Mouse (Mus musculus): Measurements from ENCODE around the gene Olfm2. TPM values are rescaled to one million over a fixed set of nuclear protein-coding genes. Genes with fewer than 3 reads are reported as not detected.
"Not testable (repeated sequence)": the region's sequence is repeated elsewhere in the genome, so short reads cannot be mapped to it uniquely, and the experiment has no call there.

Olfm2 gene
- polyA plus RNA-seq, 1 experiment from 2014 or later: 127 TPM

DNA sequence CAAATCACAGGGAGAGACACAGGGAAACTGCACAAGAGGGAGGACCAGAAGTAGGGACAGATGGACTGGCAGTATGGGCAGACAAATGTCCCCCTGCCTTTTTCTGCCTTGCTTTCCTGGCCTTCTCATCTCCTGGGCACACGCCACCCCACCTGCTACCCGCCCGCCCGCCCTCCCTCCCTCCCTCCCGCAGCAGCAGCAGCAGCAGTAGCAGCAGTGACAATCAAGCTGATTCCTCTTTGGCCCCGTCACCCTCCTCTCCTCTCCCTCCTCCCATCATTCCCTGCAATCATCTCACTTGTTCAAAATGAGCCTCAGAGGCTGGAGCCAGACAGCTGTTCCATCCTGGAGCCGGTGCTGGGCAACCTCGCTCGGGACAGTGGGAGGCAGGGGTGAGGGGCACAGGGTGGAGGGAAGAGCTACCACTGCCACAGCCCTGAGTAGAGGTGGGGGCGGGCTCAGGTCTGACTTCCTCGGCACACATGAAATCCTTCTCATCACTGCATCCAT lies 32.6 kb downstream of the Olfm2 start:
- peak; percentile 80 for ATAC-seq (ENCODE audit: low read depth)
- H3K27ac ChIP-seq (replicated peaks): peak overlapping the region; percentile 88
- peak overlapping the region; percentile 28; the same call in 1 of the 2 replicates for H3K9ac ChIP-seq
- WGBS: 21% methylated on average over 8 of the region's 11 CpGs
- no peaks in the 10 kb centered on the region for H3K27me3 ChIP-seq
- peak overlapping the region; percentile 24; the same call in 1 of the 2 replicates for H3K4me2 ChIP-seq
- 0 out of 2 replicates have a peak, but pooled peaks cover 7% of the 10 kb centered on the region for H3K36me3 ChIP-seq
- no peak overlapping the region for H3K4me3 ChIP-seq
- no peaks in the 10 kb centered on the region for H3K9me3 ChIP-seq
- peaks cover 21% of the 10 kb centered on the region for H3K4me1 ChIP-seq (replicated peaks)

DNA sequence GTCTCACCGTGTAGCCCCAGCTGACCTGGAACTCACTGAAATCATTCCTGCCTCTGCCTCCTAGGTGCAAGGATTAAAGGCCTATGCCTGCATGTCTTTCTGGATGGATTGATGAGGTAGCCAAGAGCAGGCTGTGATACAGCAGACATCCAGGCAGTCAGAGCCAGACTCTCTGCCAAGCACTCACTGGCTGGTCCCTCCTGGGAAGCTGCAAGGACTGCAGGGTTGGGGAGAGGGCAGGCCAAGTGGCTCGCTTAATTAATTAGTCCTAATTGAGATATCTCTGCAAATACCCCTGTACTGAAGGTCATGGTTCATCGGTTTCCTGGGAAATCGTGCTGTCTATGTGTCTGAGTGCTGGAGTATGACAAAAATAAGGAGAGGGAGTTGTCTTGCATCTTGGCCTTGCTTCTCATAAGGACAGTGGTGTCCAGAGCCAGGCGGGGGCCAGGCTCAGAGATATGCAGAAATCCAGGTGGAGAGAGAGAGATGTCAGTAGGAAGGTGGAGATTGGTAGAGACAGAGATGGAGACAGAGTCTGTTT lies 33.1 kb downstream of the Olfm2 start:
- Histone ChIP-seq H3K4me1 (replicated peaks) (peaks cover 21% of the 10 kb centered on the region), H3K36me3 (0 out of 2 replicates have a peak, but pooled peaks cover 7% of the 10 kb centered on the region), H3K27me3 (no peaks in the 10 kb centered on the region), H3K9me3 (no peaks in the 10 kb centered on the region), H3K4me2 (0 out of 2 replicates have a peak overlapping the region, but pooled peaks have one; percentile 24), H3K9ac (peak overlapping the region; percentile 28; the same call in 1 of the 2 replicates), H3K27ac (replicated peaks) (peak overlapping the region; percentile 88), H3K4me3 (no peak overlapping the region)
- 54% methylated on average over 5 of the region's 5 CpGs for WGBS
- ATAC-seq (ENCODE audit: low read depth): peak; percentile 57

DNA sequence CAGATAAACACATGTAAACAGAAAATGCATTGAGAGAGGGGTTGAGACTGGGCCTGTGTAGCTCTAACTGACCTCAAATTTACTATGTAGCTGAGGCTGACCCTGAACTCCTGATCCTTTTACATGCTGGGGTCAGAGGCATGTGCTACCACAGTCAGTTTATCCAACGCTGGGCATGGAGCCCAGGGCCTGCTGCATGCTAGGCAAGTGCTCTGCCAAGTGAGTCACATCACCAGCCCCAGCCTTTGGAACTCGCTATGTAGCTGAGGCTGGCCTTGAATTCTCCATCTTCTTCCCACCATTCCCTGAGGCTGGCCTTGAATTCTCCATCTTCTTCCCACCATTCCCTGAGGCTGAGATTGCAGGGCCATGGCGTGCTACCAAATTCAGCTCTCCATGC lies 35.7 kb downstream of the Olfm2 start:
- no peak for ATAC-seq (ENCODE audit: low read depth)
- Histone ChIP-seq H3K9me3 (no peaks in the 10 kb centered on the region), H3K4me1 (replicated peaks) (peaks cover 21% of the 10 kb centered on the region), H3K27ac (replicated peaks) (no peak overlapping the region), H3K9ac (no peak overlapping the region), H3K36me3 (0 out of 2 replicates have a peak, but pooled peaks cover 7% of the 10 kb centered on the region), H3K4me3 (no peak overlapping the region), H3K27me3 (no peaks in the 10 kb centered on the region), H3K4me2 (no peak overlapping the region)
- WGBS: 84% methylated on average over 3 of the region's 3 CpGs

DNA sequence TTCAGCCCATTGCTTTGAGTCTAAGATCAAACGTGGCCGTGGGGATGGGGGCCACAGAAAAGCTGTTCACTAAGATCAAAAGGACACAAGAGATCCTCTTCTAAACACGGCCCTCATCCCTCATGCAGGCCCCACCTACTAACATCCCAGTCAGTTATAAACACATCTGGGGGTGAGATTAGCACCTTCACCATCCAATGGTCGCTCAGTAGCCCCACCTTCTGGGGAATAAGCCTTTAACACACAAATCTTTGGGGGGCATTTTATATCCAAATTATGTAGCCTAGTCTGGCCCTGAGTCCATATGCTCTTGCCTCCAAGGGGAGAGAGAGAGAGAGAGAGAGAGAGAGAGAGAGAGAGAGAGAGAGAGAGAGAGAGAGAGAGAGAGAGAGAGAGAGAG lies 40.2 kb downstream of the Olfm2 start:
- no peak overlapping the region for H3K9ac ChIP-seq
- H3K4me2 ChIP-seq: no peak overlapping the region
- H3K9me3 ChIP-seq: no peaks in the 10 kb centered on the region
- 0 out of 2 replicates have a peak, but pooled peaks cover 3% of the 10 kb centered on the region for H3K36me3 ChIP-seq
- H3K4me3 ChIP-seq: no peak overlapping the region
- peaks cover 15% of the 10 kb centered on the region for H3K4me1 ChIP-seq (replicated peaks)
- H3K27ac ChIP-seq (replicated peaks): no peak overlapping the region
- no peaks in the 10 kb centered on the region for H3K27me3 ChIP-seq
- no peak for ATAC-seq (ENCODE audit: low read depth)
- WGBS: 41% methylated on average over 4 of the region's 4 CpGs

DNA sequence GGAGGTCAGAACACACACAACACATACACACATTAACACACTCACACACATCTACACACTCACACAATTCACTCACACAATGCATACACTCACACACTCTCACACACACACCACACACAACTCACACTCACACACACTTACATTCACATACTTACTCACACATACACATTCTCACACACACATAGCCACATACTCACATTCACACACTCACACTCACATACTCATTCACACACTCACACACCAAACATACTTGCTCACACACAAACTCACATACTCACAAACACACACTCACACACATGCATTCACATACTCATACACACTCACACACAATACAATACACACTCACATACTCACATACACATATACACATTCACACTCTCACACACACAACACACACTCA lies 40.7 kb downstream of the Olfm2 start:
- Histone ChIP-seq H3K9ac (no peak overlapping the region), H3K27ac (replicated peaks) (no peak overlapping the region), H3K9me3 (no peaks in the 10 kb centered on the region), H3K4me2 (no peak overlapping the region), H3K4me1 (replicated peaks) (peaks cover 15% of the 10 kb centered on the region), H3K27me3 (no peaks in the 10 kb centered on the region), H3K36me3 (0 out of 2 replicates have a peak, but pooled peaks cover 3% of the 10 kb centered on the region), H3K4me3 (no peak overlapping the region)
- no peak for ATAC-seq (ENCODE audit: low read depth)

DNA sequence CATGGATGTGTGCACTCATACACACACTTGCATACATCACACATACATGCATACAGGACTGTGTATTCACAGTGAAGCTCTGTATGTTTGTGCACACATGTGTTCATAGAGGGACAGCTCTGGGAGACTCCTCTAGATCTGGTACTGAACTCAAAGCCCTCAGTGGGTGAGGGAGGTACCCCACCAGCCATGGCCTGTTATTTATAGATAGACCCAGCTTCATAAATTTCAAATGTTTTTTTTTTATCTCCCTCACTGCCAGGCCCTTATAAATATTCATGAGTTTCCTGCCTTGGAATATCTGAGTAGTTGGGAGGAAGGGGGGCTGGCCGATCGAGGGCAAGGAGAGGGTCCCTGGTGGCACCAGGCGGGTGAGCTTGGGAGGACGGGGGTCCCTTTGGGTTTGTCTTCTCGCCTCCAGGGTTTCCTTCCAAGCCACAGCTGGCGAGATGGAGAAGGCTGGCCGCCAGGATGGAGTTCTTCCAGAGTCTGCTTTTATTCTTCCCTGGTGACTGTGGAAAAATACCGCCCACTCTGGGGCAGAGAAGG lies 42.2 kb downstream of the Olfm2 start:
- H3K4me2 ChIP-seq: no peak overlapping the region
- H3K27me3 ChIP-seq: no peaks in the 10 kb centered on the region
- H3K4me1 ChIP-seq (replicated peaks): peaks cover 15% of the 10 kb centered on the region
- H3K9ac ChIP-seq: 0 out of 2 replicates have a peak overlapping the region, but pooled peaks have one; percentile 5
- peak overlapping the region; percentile 80 for H3K27ac ChIP-seq (replicated peaks)
- no peak overlapping the region for H3K4me3 ChIP-seq
- ATAC-seq (ENCODE audit: low read depth): peak; percentile 61
- no peaks in the 10 kb centered on the region for H3K36me3 ChIP-seq
- no peaks in the 10 kb centered on the region for H3K9me3 ChIP-seq
- WGBS: 18% methylated on average over 8 of the region's 8 CpGs

DNA sequence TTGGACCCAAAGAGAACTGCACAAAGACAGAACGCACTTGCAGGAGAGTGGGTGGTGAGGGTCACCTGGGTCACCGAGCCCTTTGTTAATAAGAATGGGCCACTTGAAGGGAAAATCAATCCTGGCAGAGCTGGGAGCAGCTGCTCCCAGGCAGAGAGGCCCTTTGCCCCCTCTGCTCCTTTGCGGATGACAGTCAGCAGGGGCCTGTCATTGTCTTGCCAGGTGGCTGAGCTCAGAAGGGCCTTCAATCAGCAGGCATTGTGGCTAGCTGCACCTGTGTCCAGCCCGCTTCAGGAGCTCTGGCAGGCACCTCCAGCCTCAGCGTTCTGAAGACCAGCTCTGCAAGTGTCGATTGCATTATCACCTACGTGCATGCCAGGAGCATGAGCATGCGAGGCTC lies 48.7 kb downstream of the Olfm2 start:
- no peak overlapping the region for H3K9ac ChIP-seq
- peaks cover 53% of the 10 kb centered on the region for H3K4me1 ChIP-seq (replicated peaks)
- H3K27ac ChIP-seq (replicated peaks): peak overlapping the region; percentile 43
- 8% methylated on average over 8 of the region's 8 CpGs for WGBS
- H3K27me3 ChIP-seq: no peaks in the 10 kb centered on the region
- no peak overlapping the region for H3K4me3 ChIP-seq
- H3K4me2 ChIP-seq: no peak overlapping the region
- H3K36me3 ChIP-seq: no peaks in the 10 kb centered on the region
- H3K9me3 ChIP-seq: no peaks in the 10 kb centered on the region
- peak; percentile 43 for ATAC-seq (ENCODE audit: low read depth)

DNA sequence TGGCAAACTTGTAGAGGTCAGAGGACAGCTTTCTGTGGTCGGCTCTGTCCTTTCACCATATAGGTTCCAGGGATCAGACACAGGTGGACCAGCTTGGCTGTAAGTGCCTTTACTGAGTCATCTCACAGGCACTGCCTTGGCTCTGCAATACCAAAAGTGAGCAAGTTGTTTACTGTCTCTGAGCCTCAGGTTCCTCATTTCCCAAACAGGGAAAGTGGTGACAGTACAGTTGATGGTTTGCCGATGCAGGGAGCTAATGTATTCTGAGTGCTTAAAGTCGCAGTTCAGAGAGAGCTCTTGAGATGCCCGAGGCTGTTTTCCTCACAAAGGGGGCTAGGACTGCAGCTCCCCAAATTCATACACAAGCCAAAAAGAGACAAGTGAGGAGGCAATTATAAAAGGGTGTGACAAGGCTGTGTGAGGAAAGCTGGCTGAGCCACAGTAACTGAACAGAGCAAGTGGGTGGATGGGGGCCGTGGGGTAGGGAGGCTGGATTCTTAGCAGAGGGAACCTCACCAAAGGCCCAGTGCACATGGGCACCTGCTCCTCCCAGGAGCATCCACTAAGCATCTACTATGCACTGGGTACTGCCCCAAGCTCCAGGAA lies 49.9 kb downstream of the Olfm2 start:
- no peaks in the 10 kb centered on the region for H3K9me3 ChIP-seq
- H3K27me3 ChIP-seq: no peaks in the 10 kb centered on the region
- H3K4me1 ChIP-seq (replicated peaks): peaks cover 54% of the 10 kb centered on the region
- peak overlapping the region; percentile 5; the same call in 1 of the 2 replicates for H3K27ac ChIP-seq (replicated peaks)
- WGBS: 52% methylated on average over 5 of the region's 5 CpGs
- no peak overlapping the region for H3K9ac ChIP-seq
- H3K36me3 ChIP-seq: no peaks in the 10 kb centered on the region
- no peak overlapping the region for H3K4me2 ChIP-seq
- H3K4me3 ChIP-seq: no peak overlapping the region
- no peak for ATAC-seq (ENCODE audit: low read depth)

DNA sequence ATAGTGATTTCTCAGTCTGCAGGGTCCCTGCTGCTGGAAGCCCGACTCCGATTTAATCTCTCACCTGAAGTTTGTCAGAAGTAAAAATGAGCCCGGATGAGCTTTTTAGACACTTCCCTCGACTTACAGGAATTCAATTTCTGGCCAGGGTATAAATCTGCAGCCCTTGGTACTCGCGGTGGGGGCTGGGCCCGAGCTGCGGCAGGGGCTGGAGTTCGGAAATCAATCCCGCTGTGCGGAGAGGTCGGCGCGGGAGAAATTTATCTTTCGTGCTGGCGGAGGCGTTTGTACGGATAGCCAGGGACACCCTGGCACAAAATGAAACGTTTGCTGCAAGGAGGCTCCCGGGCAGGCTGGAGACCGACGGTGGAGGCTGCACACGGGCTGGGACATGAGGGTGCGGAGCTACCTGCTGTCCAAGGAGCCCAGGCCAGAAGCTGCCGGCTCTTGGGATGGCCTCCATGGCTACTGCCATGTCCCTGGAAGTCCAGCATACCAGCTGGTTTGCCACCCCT lies 51.4 kb downstream of the Olfm2 start:
- 0 out of 2 replicates have a peak, but pooled peaks have one; percentile 19 for ATAC-seq (ENCODE audit: low read depth)
- Histone ChIP-seq H3K9ac (peak overlapping the region; percentile 67), H3K4me1 (replicated peaks) (peaks cover 62% of the 10 kb centered on the region), H3K4me3 (peak overlapping the region; percentile 22), H3K4me2 (peak overlapping the region; percentile 54), H3K27me3 (no peaks in the 10 kb centered on the region), H3K36me3 (no peaks in the 10 kb centered on the region), H3K9me3 (no peaks in the 10 kb centered on the region), H3K27ac (replicated peaks) (peak overlapping the region; percentile 75)
- 3% methylated on average over 25 of the region's 25 CpGs for WGBS

DNA sequence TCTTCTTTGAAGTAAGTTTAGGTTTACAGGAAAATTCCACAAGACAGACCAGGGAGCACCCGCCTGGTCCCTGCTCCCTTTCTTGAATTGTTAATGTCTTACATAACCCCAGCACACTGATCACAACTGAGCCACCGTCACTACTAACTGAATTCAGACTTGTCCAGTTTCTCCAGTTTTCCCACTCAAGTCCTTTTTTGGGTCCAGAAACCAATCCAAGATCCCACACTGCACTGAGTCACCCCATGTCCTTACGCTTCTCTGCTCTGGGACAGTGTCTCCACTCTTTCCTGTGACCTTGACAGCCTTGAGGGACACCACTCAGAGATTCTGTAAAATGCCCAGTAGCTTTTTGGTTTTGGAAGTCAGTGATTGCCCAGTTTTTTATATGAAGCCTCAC lies 53.3 kb downstream of the Olfm2 start:
- 87% methylated on average over 3 of the region's 3 CpGs for WGBS
- Histone ChIP-seq H3K4me3 (no peak overlapping the region), H3K27me3 (no peaks in the 10 kb centered on the region), H3K36me3 (no peaks in the 10 kb centered on the region), H3K9me3 (no peaks in the 10 kb centered on the region), H3K4me1 (replicated peaks) (peaks cover 62% of the 10 kb centered on the region), H3K4me2 (no peak overlapping the region), H3K27ac (replicated peaks) (0 out of 2 replicates have a peak overlapping the region, but pooled peaks have one; percentile 18), H3K9ac (no peak overlapping the region)
- ATAC-seq (ENCODE audit: low read depth): no peak

DNA sequence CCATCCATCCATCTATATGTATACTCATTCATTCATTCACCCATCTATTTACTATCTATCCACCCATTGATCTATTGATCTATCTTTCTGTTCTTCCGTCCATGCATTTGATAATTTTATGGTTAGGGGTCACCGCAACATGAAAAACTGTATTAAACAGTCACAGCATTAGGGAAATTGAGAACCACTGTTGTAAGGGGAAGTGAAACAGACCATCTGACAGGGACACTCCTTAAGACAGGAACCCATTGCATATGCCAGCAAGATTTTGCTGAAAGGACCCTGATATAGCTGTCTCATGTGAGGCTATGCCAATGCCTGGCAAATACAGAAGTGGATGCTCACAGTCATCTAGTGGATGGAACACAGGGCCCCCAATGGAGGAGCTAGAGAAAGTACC lies 55.7 kb downstream of the Olfm2 start:
- not testable (repeated sequence) for H3K36me3 ChIP-seq; H3K9me3 ChIP-seq; H3K4me2 ChIP-seq; H3K9ac ChIP-seq; ATAC-seq (ENCODE audit: low read depth); H3K27me3 ChIP-seq; H3K4me3 ChIP-seq
- 78% methylated on average over 2 of the region's 2 CpGs for WGBS
- peaks cover 39% of the 10 kb centered on the region for H3K4me1 ChIP-seq (replicated peaks)
- peak overlapping the region; percentile 80 for H3K27ac ChIP-seq (replicated peaks)

DNA sequence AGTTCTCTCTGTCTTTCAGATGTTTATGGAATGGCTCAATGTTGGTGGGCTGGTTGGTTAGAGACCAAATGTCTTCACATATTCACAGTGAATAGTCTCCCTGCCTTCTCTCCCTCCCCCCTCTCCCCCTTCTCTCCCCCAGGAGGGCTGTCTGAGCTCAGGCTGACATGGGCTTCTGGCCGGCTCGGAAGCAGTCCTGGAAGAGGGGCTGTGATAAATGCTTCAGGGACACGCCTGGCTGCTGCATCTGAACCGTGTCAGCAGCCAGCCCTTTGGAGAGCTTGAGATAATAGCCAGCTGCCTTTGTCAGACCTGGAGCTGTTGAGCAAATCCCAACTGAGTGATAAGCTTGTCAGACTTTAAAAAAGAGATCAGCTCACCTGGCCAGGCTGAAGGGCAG lies 56.2 kb downstream of the Olfm2 start:
- Histone ChIP-seq H3K9me3 (no peaks in the 10 kb centered on the region), H3K27ac (replicated peaks) (peak overlapping the region; percentile 80), H3K4me2 (no peak overlapping the region), H3K27me3 (no peaks in the 10 kb centered on the region), H3K4me3 (no peak overlapping the region), H3K4me1 (replicated peaks) (peaks cover 34% of the 10 kb centered on the region), H3K9ac (peak overlapping the region; percentile 43), H3K36me3 (no peaks in the 10 kb centered on the region)
- 3% methylated on average over 4 of the region's 4 CpGs for WGBS
- peak; percentile 68 for ATAC-seq (ENCODE audit: low read depth)

Measured in neural tube, embryonic 13.5 days (tissue).